Mouse (Mus musculus) embryonic fibroblast, embryonic 13.5 days (primary cell): Measurements from ENCODE around the gene Nudcd3. TPM values are rescaled to one million over a fixed set of nuclear protein-coding genes. Genes with fewer than 3 reads are reported as not detected.

Experiments
- H3K27ac ChIP-seq: 2 replicates; pipeline ENCODE4 v1.5.1; 2012; ENCODE audit warnings: low read length, control low read depth, inconsistent platforms; ENCODE audit not compliant: insufficient read depth
- H3K4me1 ChIP-seq: 2 replicates; pipeline ENCODE4 v1.6.1; 2011; ENCODE audit warnings: low read length; ENCODE audit not compliant: control insufficient read depth, insufficient read depth
- H3K4me3 ChIP-seq: 2 replicates; pipeline ENCODE4 v1.5.1; 2011; ENCODE audit warnings: mild to moderate bottlenecking, control low read depth, low read length; ENCODE audit not compliant: insufficient read depth
- CTCF ChIP-seq: IDR thresholded peaks from 2 replicates; pipeline ENCODE4 v1.5.1; 2011; ENCODE audit warnings: mild to moderate bottlenecking, control low read depth, low read length, moderate library complexity, borderline replicate concordance; ENCODE audit not compliant: insufficient read depth
- POLR2A ChIP-seq: IDR thresholded peaks from 2 replicates; pipeline ENCODE4 v1.6.1; 2011; ENCODE audit warnings: low read depth, mild to moderate bottlenecking, control low read depth, low read length, moderate library complexity
- polyA plus RNA-seq: library from polyadenylated mRNA; stranded (reverse); fragments of >200 nt; gene quantifications from 2 replicates; pipeline ENCODE4 v1.2.4, GENCODE M21; 2011; ENCODE audit warnings: low read depth; ENCODE audit not compliant: missing spikeins, insufficient read length

Gene Nudcd3
- polyA plus RNA-seq, 1 experiment = 40.5 TPM

- no peak overlapping the region for H3K27ac ChIP-seq
- no peak overlapping the region for H3K4me3 ChIP-seq
- TF ChIP-seq CTCF = no peak
- no peak for TF ChIP-seq POLR2A
- H3K4me1 ChIP-seq = no peaks in the 10 kb centered on the region
Measured at GRCm38 (mm10) chr11:6138233-6138950, 61.8 kb downstream of the Nudcd3 start.

- Histone ChIP-seq H3K4me1 (no peaks in the 10 kb centered on the region), H3K27ac (no peak overlapping the region), H3K4me3 (no peak overlapping the region)
- no peak for TF ChIP-seq POLR2A
Measured at GRCm38 (mm10) chr11:6132886-6133285, 67.3 kb downstream of the Nudcd3 start.

- no peaks in the 10 kb centered on the region for H3K4me1 ChIP-seq
- no peak for TF ChIP-seq CTCF
- no peak for TF ChIP-seq POLR2A
- no peak overlapping the region for H3K4me3 ChIP-seq
- no peak overlapping the region for H3K27ac ChIP-seq
Measured at GRCm38 (mm10) chr11:6130578-6130977, 69.6 kb downstream of the Nudcd3 start.

- TF ChIP-seq CTCF (no peak), POLR2A (no peak)
- Histone ChIP-seq H3K27ac (no peak overlapping the region), H3K4me3 (no peak overlapping the region), H3K4me1 (no peaks in the 10 kb centered on the region)
Measured at GRCm38 (mm10) chr11:6123605-6124120, 76.6 kb downstream of the Nudcd3 start.

- H3K4me1 ChIP-seq = no peaks in the 10 kb centered on the region
Measured at GRCm38 (mm10) chr11:6122631-6123030, 77.6 kb downstream of the Nudcd3 start.

GRCm38 (mm10) chr11:6120596-6120995 is 79.6 kb downstream of the Nudcd3 start:
- H3K27ac ChIP-seq = no peak overlapping the region
- TF ChIP-seq CTCF = no peak
- no peak for TF ChIP-seq POLR2A
- H3K4me1 ChIP-seq = no peaks in the 10 kb centered on the region
- H3K4me3 ChIP-seq = no peak overlapping the region

More at GRCm38 (mm10) chr11:6122631-6123030, 77.6 kb downstream of the Nudcd3 start:
- Histone ChIP-seq H3K4me3 (no peak overlapping the region), H3K27ac (no peak overlapping the region)
- TF ChIP-seq POLR2A (no peak), CTCF (no peak)

GRCm38 (mm10) chr11:6120001-6120400 is 80.2 kb downstream of the Nudcd3 start:
- Histone ChIP-seq H3K4me3 (no peak overlapping the region), H3K4me1 (no peaks in the 10 kb centered on the region), H3K27ac (no peak overlapping the region)
- no peak for TF ChIP-seq POLR2A
- TF ChIP-seq CTCF = no peak

GRCm38 (mm10) chr11:6119312-6119711 is 80.9 kb downstream of the Nudcd3 start:
- Histone ChIP-seq H3K4me1 (no peaks in the 10 kb centered on the region), H3K27ac (no peak overlapping the region), H3K4me3 (no peak overlapping the region)
- TF ChIP-seq CTCF = no peak
- TF ChIP-seq POLR2A = no peak

GRCm38 (mm10) chr11:6117956-6118355 is 82.3 kb downstream of the Nudcd3 start:
- Histone ChIP-seq H3K4me3 (no peak overlapping the region), H3K27ac (no peak overlapping the region), H3K4me1 (no peaks in the 10 kb centered on the region)
- TF ChIP-seq POLR2A = no peak
- TF ChIP-seq CTCF = no peak

GRCm38 (mm10) chr11:6111734-6112484 is 88.3 kb downstream of the Nudcd3 start:
- Histone ChIP-seq H3K4me1 (no peaks in the 10 kb centered on the region), H3K27ac (no peak overlapping the region), H3K4me3 (no peak overlapping the region)
- TF ChIP-seq CTCF (no peak), POLR2A (no peak)

- no peak overlapping the region for H3K4me3 ChIP-seq
- H3K27ac ChIP-seq = no peak overlapping the region
- TF ChIP-seq CTCF (no peak), POLR2A (no peak)
- H3K4me1 ChIP-seq = no peaks in the 10 kb centered on the region
Measured at GRCm38 (mm10) chr11:6109990-6110389, 90.2 kb downstream of the Nudcd3 start.
